Mouse (Mus musculus): Measurements from ENCODE around the gene Armcx6. TPM values are rescaled to one million over a fixed set of nuclear protein-coding genes. Genes with fewer than 3 reads are reported as not detected.

Armcx6 gene
- total RNA-seq (2023), result 1 to 10 TPM; 1.2 to 2.4 TPM

GRCm38 (mm10) chrX:134750764-134751592, at the start of gene Armcx6:
Gene Armcx6, minus strand, starts transcription at chrX:134751417.

GRCm38 (mm10) chrX:134756434-134757292, 5.4 kb upstream of the Armcx6 start, which contains the start of gene Armcx3:
Gene Armcx3, plus strand, starts transcription at chrX:134756595.

GRCm38 (mm10) chrX:134717752-134718308, 33.4 kb downstream of the Armcx6 start, which contains the start of gene Armcx1:
Gene Armcx1, plus strand, starts transcription at chrX:134717963.

Other genes starting within 250 kb of the Armcx6 start
- gene Timm8a1, start 209.6 kb downstream of the Armcx6 start, total RNA-seq (2023), result 10 to 100 TPM; 15.8 to 16.0 TPM
- 1 to 10 TPM; 1.3 to 2.7 TPM for gene Btk, start 167.8 kb downstream of the Armcx6 start, total RNA-seq (2023)
- 100 to 1,000 TPM; 656 to 686 TPM for gene Rpl36a, start 165.8 kb downstream of the Armcx6 start, total RNA-seq (2023)
- gene Gla, start 150.3 kb downstream of the Armcx6 start, total RNA-seq (2023), result 10 to 100 TPM; 10.7 to 22.1 TPM
- gene Hnrnph2, start 150.2 kb downstream of the Armcx6 start, total RNA-seq (2023), result 100 to 1,000 TPM; 102 to 106 TPM
- gene Armcx4, start 64.9 kb downstream of the Armcx6 start, total RNA-seq (2023), result 1 to 10 TPM; 2.7 to 4.7 TPM
- 1 to 10 TPM; 1.9 to 3.1 TPM for gene Armcx1, start 33.5 kb downstream of the Armcx6 start, total RNA-seq (2023)
- 10 to 100 TPM in 1 of 2 experiments, 1 to 10 TPM in 1; 9.6 to 10.7 TPM for gene Armcx3, start 5.2 kb upstream of the Armcx6 start, total RNA-seq (2023)
- 10 to 100 TPM; 30.2 to 35.0 TPM for gene Armcx2, start 57.8 kb upstream of the Armcx6 start, total RNA-seq (2023)
- gene Nxf2, start 213.3 kb upstream of the Armcx6 start, total RNA-seq (2023), result not detected

Data from T-cell, adult 66 days (primary cell).